Mouse (Mus musculus) monocyte, adult 2 months (primary cell): ENCODE measurements around the gene Chm.
"Not testable (repeated sequence)": the region's sequence is repeated elsewhere in the genome, so short reads cannot be mapped to it uniquely, and the experiment has no call there.

Experiments
- DNase-seq, 2 experiments: peaks; one replicate each; pipeline ENCODE4 v3.0.0; 2022; ENCODE audit warnings: low spot score in 2 of 2, low read depth in 1 of 2

The Chm gene

DNA sequence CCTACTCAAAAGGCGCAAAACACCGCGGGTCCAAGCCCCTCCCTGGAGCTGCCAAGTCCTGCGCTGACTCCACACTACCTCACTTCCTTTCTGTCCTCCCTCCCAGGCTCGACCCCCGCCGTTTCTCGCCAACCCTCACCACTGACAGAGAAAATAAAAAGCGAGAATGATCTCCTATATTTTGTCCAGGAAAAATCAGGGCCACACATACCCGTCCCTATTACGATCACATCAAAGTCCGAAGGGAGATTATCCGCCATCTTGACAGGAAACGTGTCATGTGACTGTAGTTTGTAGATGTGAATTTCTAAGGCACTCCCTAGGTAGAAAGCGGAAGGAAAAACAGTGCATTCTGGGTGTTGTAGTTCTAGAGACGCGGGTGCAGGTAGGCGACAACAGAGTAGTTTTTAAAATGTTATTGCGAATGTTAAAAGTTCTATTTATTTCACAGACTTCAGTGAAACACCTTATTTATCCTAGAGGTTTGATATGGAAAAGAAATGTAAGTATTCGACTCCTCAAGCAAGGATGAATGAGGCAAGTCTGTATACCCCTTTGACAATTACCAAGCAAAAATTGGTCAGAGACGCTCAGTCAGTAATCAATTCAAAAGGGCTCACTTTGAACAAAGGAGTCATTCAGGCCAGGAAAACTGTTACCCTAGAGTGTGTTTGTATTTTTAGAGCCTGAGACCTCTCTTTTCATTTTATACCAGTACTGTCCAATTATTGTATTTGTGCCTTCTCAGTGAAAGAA lies at the start of gene Chm:
TSS of gene Chm (minus strand) at position 288 of the 756 bp plus-strand sequence.
- peak; percentile 2 to 11 for DNase-seq

DNA sequence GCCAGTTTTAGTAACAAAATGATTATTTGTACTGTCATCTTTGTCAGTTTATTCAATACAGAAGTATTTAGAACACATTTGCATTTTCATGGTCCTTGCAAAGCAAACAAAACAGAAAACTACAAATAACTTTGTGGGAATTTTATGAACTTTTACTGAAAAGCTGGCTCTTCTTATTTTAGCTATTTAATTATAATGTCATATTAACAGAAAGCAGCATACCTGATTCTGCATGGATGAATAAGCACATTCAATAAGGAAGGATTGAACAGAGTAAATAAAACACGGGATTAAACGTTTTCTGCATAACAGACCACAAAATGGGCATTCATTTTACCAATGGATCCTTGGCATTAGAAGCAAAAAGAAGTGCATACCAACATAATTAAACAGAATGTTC lies 8.6 kb upstream of the Chm start:
- no peak for DNase-seq

DNA sequence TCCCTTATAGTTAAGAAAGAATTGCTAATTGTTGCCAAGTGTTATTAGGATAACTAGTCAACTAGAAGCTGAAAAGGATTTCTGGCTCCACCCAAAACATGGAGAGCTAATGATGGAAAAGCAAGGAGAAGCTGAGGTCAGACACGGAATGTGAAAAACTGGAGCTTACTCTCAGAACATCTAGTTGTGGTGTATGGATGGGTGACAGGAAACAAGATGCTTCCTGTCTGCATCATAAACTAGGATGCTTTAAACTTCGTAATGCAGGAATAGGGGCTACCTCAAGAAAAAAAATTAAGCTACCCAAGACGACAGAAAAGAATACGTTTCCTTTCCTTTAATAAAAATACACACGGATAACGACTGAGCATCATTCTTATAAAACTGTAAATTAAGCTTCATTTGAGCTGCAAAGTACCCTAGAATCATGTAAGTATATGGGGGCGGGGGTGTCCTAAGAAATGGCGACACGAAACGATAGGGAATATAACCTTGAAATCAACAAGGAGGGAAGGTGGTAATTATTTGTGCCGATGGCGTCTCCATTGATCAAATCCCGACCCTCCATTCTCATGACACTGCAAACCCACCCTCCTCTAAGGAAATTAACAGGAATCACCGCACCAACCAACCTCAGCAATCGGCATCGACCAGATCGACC lies 618 bp downstream of the Chm start:
- no peak for DNase-seq

DNA sequence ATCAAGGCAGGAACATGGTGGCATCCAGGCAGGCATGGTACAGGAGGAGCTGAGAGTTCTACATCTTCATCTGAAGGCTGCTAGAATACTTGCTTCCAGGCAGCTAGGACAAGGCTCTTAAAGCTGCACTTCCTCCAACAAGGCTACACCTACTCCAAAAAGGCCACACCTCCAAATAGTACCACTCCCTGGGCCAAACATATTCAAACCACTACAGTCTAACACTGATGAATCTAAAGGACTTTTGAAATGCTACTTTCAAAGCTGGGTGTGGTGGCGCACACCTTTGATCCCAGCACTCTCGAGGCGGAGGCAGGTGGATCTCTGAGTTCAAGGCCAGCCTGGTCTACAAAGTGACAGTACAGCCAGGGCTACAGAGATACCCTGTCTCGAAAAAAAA lies 4.5 kb downstream of the Chm start:
- DNase-seq: not testable (repeated sequence)

DNA sequence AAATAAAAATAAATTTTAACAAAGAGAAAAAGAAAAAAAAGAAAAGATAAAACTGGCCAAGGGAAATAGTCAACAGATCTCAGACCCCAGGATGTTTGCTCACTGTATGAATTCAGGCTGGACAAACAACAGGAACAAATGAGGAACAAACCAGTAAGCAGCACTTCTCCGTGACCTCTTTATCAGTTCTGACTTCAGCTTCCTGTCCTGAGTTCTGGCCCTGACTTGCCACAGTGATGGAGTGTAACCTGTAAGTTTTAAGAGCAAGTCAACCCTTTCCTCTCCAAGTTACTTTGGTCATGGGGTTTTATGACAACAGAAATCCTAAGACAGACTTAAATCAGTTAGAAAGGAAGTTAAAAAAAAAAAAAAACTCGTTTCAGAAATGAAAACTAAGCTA lies 12.6 kb downstream of the Chm start:
- DNase-seq: no peak

DNA sequence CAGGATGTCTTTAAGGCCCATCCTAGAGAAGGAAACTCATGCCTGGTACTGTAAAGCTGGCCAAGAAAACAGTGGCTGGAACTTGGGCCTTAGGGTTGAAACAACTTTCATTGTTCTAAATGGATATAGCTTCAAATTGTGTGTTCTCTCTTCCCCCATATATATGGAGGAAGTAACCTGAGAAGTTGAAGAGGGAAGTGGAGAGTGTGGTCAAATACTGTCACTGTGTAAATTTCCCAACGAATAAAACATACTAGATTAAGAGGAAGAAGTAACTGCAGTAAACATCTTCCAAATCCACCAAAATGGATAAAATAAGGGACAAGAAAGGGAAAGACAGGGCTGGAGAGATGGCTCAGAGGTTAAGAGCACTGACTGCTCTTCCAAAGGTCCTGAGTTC lies 13.0 kb downstream of the Chm start:
- no peak for DNase-seq

DNA sequence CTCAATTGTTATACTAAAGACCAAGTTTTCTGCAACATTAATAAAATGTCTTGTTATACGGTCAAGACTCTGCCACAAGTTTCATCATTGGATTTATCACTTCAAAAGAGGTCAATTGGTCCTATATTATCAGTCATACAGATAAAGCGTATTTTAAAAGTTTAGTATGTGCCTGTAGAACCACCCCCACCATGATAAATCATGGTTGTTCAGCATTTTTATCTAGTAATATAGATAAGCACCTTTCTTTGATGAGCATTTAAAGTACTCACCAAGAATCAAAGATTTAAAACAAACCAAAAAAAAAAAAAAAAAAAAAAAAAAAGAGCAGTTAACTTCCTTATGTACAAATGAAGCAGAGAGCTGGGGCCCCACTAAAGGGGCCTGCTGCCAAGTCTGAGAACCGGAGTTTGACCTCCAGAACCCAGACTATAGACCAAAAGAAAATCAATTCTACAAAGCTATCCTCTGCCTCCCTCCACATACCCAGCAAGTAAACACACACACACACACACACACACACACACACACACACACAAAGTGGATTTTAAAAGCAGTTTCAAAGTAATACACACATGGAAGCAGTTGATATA lies 25.0 kb downstream of the Chm start:
- DNase-seq: no peak

DNA sequence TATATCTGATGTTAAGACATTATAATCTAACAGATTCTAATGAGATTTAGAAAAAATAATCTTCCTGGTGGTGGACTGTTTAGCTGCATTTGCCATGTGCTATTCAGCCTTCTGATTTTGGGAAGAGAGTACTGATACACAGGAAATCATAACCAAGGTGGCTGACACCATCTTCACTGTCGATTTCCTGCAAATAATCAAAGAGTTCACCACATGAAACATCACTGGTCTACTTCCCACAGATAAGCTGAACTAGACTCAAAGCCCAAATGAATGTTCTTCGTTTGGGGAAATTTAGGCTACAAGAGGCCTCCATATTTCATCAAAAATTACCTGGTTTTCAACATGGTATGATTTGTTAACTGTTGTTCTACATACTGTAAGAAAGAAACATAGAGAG lies 101.1 kb downstream of the Chm start:
- no peak for DNase-seq

DNA sequence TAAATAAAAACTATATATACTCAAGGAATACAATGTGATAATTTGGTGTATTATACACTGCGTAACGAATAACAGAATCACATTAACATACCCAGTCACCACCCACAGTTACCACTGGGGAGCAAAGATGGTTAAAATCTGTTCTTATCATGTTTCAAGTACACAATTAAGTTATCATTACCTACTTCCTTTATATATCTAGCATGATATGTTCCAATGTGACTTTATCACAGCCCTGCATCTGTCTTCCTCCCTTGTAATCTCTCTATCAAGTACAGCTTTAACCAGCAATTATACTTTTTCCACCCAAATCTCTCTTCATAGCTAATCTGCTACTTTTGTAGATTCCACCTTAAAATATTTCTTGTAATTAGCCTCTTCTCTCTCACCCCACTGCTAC lies 109.3 kb downstream of the Chm start:
- no peak for DNase-seq

DNA sequence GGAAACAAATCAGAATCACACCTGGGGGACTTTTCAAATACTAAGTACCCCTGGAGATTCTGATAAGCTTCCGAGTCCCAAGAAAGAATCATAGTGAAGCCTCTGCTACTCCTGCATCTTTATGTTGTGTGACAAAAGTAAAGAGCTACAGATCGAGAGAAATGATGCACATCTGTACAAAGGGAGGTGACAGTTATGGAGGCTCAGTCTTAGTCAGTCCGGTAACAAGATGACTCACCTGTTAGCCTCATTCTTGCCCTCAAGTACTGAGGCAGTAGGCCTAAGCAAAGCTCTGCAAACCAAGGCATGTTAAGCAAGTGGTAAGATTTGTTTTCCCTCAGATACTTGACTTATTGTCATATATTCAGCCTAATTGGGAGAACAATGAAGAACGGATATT lies 110.5 kb downstream of the Chm start:
- no peak for DNase-seq

DNA sequence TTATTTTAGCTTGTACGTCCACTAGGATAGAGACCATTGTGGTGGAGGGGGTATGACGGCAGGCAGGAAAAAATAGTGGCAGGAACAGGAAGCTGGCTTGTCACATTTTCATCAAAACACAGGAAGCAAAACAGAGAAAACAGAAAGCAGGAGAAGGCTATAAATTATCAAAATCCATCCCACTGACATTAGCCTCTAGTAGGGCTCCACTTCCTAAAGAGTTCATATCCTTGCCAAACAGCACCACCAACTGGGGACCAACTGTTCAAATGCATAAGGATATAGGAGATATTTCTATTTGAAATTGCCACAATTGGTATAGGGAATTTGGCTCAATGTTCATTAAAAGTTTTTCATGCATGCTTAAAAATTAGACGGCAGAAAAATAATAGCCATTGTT lies 181.7 kb downstream of the Chm start:
- DNase-seq: no peak

DNA sequence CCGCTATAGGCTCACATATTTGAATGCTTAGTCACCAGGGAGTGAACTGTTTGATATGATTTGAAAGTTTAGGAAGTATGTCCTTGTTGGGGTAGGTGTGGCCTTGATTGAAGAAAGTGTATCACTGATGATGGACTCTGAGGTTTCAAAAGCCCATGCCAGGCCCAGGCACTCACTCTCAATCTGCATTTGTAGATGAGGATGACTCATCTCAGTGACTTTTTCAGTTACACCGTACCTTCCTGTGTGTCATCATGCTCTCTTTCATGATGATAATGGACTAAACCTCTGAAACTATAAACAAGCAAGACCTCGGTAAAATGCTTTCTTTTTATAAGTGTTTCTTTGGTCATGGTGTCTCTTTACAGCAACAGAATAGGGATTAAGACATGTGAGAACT lies 183.1 kb downstream of the Chm start:
- DNase-seq: no peak
